Mouse (Mus musculus): Measurements from ENCODE around the gene Retn.

Gene Retn

GRCm38 (mm10) chr8:3655526-3655925, at the start of gene Retn:
Retn (plus strand) TSS chr8:3655770.
- in situ Hi-C loops (cut with MboI; ENCODE audit: low pct_unique_long_range_greater_than_20kb in 1 of 2, low sequenced_read_pairs in 2 of 2, unreplicated experiment in 1 of 2) = no loop called here

- in situ Hi-C loops (cut with MboI; ENCODE audit: low pct_unique_long_range_greater_than_20kb in 1 of 2, low sequenced_read_pairs in 2 of 2, unreplicated experiment in 1 of 2) = no loop called here
Observed at GRCm38 (mm10) chr8:3606593-3606992, 49.0 kb upstream of the Retn start.

DNA sequence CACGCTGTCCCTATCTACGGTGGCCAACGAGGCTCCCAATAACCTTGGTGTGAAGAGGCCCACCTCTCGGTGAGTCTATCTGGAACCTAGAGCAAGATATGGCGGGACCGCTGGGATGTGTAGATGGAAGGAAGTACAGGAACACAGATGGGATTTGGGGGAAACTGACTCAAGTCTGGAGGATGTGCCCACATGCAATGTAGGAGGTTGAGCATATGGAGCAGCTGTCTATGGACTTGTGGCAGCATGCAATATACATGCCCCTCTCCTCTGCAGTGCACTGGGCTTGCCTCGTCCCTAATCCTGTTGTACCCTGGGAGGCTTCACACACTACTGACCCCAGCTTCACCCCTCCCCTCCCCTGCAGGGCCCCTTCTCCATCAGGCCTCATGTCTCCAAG, 47.7 kb upstream of the Retn start:
- in situ Hi-C loops (cut with MboI; ENCODE audit: low pct_unique_long_range_greater_than_20kb in 1 of 2, low sequenced_read_pairs in 2 of 2, unreplicated experiment in 1 of 2) = no loop called here

- in situ Hi-C loops (cut with MboI; ENCODE audit: low pct_unique_long_range_greater_than_20kb in 1 of 2, low sequenced_read_pairs in 2 of 2, unreplicated experiment in 1 of 2) = no loop called here
Observed at GRCm38 (mm10) chr8:3609046-3609815, 46.3 kb upstream of the Retn start.

- in situ Hi-C loops (cut with MboI; ENCODE audit: low pct_unique_long_range_greater_than_20kb in 1 of 2, low sequenced_read_pairs in 2 of 2, unreplicated experiment in 1 of 2) = no loop called here
Observed at GRCm38 (mm10) chr8:3609816-3610150, 45.8 kb upstream of the Retn start.

DNA sequence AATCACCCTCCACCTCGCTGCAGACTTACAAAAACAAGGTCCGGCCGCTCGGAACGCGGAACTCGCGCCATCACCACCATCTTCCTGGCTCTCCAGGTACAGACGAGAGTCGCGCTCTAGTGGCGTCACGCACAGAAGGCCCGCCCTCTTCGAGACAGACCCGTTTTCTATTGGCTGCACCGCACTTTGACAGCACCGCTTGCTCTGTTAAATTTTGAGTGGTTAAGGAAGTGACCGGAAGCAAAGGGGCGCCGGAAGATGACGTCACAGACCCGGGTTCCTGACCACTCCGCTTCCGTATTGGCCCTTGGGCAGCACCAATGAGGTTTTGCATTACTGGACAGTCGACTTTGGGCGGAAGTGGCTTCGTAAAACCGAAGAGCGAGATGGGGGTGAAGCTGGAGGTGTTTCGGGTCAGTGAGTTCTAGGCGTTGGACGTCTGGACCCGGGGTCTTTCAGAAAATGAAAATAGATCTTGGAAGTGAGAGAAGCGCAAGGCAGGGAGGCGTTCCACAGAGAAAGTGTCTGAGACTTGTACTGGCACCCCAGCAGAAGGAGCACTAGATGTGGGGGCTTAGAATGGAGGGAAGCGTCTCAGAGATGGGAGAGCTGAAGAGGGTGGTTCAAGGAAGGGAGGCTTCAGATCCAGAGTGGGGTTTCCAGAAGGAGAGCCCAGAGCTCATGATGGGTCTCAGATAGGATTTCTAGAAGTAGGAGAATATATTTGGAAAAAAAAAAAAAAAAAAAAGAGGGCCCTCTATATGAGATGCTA, 34.2 kb upstream of the Retn start, which contains the start of the genes Xab2 and Pet100:
TSS of gene Xab2 (minus strand) at position 118 of the 772 bp plus-strand sequence.
TSS of gene Pet100 (plus strand) at position 350 of the 772 bp plus-strand sequence.
- in situ Hi-C loops (cut with MboI; ENCODE audit: low pct_unique_long_range_greater_than_20kb in 1 of 2, low sequenced_read_pairs in 2 of 2, unreplicated experiment in 1 of 2) = no loop called here

GRCm38 (mm10) chr8:3622119-3622518, 33.5 kb upstream of the Retn start:
- in situ Hi-C loops (cut with MboI; ENCODE audit: low pct_unique_long_range_greater_than_20kb in 1 of 2, low sequenced_read_pairs in 2 of 2, unreplicated experiment in 1 of 2) = no loop called here

- in situ Hi-C loops (cut with MboI; ENCODE audit: low pct_unique_long_range_greater_than_20kb in 1 of 2, low sequenced_read_pairs in 2 of 2, unreplicated experiment in 1 of 2) = no loop called here
Observed at GRCm38 (mm10) chr8:3625445-3625844, 30.1 kb upstream of the Retn start, which contains the start of gene Pcp2. Pcp2 (minus strand) TSS chr8:3625545.

GRCm38 (mm10) chr8:3626971-3627370, 28.6 kb upstream of the Retn start:
- in situ Hi-C loops (cut with MboI; ENCODE audit: low pct_unique_long_range_greater_than_20kb in 1 of 2, low sequenced_read_pairs in 2 of 2, unreplicated experiment in 1 of 2) = no loop called here

- in situ Hi-C loops (cut with MboI; ENCODE audit: low pct_unique_long_range_greater_than_20kb in 1 of 2, low sequenced_read_pairs in 2 of 2, unreplicated experiment in 1 of 2) = no loop called here
Observed at GRCm38 (mm10) chr8:3628014-3628413, 27.6 kb upstream of the Retn start.

DNA sequence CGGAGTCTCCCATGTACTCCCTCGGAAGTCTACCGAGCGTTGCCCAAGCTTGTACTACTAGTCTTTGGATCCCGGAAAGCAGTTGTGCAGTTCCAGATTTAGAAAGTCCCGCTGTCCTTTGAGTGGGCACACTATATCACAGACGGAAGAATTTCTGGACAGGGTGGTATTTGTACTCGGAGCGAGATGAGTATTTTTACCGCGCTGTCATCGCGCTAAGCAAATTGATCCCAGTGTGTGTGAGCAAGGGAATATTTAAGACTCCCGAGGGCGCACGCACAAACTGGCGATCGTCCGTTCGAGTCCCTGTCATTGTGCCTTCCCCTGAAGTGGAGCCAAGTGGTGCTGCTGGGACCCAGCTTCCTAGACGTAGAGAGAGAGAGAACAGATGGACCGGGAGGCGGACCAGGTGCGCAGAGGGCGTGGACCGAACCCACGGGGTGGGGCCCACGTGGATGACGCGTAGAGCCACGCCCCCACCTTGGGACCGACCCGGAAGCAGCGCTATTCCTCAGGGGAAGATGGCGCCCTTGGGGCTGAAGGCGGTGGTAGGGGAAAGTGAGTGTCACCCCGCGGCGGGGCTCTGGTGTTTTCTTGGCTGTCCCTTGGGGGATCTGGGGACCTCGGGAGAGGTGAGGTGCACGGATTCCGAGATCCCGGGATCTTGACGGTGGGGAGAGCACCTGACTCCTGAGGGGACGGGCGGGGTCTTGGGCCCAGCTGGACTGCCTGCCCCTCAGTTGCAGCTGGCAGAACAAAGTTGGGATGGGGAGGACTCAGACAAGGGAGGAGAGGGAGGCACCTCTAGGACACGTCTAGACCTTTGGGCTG, 24.7 kb upstream of the Retn start, which contains the start of gene Stxbp2:
TSS of gene Stxbp2 (plus strand) at position 309 of the 831 bp plus-strand sequence.
- in situ Hi-C loops (cut with MboI; ENCODE audit: low pct_unique_long_range_greater_than_20kb in 1 of 2, low sequenced_read_pairs in 2 of 2, unreplicated experiment in 1 of 2) = no loop called here

GRCm38 (mm10) chr8:3631478-3631875, 24.1 kb upstream of the Retn start:
- in situ Hi-C loops (cut with MboI; ENCODE audit: low pct_unique_long_range_greater_than_20kb in 1 of 2, low sequenced_read_pairs in 2 of 2, unreplicated experiment in 1 of 2) = no loop called here

- in situ Hi-C loops (cut with MboI; ENCODE audit: low pct_unique_long_range_greater_than_20kb in 1 of 2, low sequenced_read_pairs in 2 of 2, unreplicated experiment in 1 of 2) = no loop called here
Observed at GRCm38 (mm10) chr8:3645804-3646203, 9.8 kb upstream of the Retn start.

DNA sequence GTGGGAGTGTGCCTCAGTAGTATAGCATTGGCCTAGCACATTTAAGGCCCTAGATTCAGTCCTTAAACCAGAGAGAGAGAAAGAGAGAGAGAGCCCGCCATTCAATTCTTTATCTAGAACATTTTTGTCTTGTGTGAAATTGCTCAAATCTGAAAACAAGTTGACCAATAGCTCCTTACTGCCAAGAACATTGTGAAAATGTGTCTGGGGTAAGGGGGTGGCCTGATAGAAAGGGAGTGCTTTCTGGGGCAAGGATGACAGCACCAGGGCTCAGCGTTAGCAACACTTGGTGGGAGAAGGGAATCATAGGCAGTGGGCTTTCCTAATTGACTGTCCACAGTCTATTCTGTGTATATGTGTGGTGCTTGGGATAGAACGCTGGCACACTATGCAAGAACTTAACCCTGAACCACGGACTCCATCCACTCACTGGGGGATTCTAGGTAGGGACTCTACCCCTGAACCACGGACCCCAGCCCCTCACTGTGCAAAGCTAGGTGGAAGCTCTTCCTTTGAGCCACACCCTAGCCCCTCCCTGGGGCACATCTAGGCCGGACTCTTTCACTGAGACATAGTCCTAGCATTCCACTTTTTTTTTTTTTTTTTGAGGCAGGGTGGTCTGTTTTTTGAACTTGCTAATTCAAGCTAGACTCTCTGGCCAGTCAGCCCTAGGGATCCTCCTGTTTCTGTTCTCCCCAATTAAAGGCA, 8.6 kb upstream of the Retn start:
- in situ Hi-C loops (cut with MboI; ENCODE audit: low pct_unique_long_range_greater_than_20kb in 1 of 2, low sequenced_read_pairs in 2 of 2, unreplicated experiment in 1 of 2) = no loop called here

GRCm38 (mm10) chr8:3647561-3647960, 8.0 kb upstream of the Retn start:
- in situ Hi-C loops (cut with MboI; ENCODE audit: low pct_unique_long_range_greater_than_20kb in 1 of 2, low sequenced_read_pairs in 2 of 2, unreplicated experiment in 1 of 2) = no loop called here

DNA sequence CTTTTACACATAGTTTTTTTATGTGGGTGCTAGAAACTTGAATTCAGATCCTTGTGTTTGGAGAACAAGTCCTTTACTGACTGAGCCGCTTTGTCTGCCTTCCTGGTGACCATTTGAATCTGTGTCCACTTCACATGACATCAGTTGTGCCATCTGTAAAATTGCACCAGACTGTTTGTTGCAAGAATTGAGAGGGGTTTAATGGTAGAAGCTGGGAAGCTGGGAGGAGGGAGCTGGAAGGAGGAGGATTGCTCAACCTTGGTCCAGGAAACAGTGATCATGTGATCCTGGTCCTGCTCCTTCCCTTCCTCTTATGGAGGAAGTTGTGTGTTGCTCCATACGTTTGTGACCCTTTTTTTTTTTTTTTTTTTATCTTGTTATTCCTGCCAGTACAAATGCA, 7.3 kb upstream of the Retn start:
- in situ Hi-C loops (cut with MboI; ENCODE audit: low pct_unique_long_range_greater_than_20kb in 1 of 2, low sequenced_read_pairs in 2 of 2, unreplicated experiment in 1 of 2) = no loop called here

DNA sequence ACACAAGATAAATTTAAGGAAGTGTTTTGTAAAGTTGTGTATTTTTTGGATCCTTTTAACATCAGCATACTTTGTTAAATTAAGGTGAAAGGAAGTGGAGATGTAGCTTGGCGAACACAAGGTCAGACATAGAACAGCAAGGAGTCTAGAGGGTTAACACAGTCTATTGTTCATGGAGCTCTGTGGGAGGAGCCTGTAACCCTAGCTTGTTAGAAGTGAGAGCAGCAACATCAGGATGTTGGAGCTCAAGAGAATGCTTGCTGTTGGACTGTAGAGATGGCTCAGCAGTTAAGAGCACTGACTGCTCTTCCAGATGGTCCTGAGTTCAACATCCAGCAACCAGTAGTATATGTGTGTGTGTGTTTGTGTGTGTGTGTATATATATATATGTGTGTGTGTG, 6.6 kb upstream of the Retn start:
- in situ Hi-C loops (cut with MboI; ENCODE audit: low pct_unique_long_range_greater_than_20kb in 1 of 2, low sequenced_read_pairs in 2 of 2, unreplicated experiment in 1 of 2) = no loop called here

DNA sequence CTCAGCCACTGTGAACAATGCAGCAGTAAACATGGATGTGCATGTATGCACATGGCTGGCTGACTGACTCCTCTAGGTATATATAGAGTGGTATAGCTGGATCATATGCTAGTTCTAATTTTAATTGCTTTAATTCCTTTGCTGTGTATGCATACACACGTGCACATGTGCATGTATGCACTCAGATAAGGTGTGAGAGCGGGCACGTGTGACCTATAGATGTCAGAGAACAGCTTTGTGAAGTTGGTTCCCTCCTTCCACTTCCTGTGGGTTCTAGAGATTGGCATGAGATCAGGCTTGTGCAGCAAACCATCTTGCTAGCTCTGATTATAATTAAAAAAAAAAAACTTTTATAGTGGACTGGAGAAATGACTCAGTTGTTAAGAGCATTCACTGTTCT, 2.7 kb upstream of the Retn start:
- in situ Hi-C loops (cut with MboI; ENCODE audit: low pct_unique_long_range_greater_than_20kb in 1 of 2, low sequenced_read_pairs in 2 of 2, unreplicated experiment in 1 of 2) = no loop called here
